ENCODE assay signal across 9 mouse cellular contexts in the genomic region with DNA sequence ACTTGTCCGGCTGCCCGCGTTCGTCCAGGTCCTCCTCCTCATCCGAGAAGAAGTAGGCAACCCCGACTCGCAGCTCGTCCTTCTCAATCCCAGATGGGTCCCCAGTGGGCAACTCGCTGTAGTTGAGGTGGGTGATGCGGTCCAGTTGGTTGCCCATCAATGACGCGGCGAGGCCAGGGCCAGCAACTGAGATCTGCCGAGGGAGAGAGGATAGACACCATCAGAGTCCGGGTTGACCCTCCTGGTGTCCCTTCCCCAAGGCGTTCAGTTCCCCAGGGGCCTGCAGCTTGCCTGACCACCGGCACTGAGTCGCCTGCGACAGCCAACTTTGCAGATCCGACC. TPM values are rescaled to one million over a fixed set of nuclear protein-coding genes. Genes with fewer than 3 reads are reported as not detected.
DNase-seq lines count a peak whose midpoint lies in the region; ATAC-seq and TF ChIP-seq lines count a peak whose summit lies in the region.
"Had no signal": no experiment of that assay in that cellular context is flagged by ENCODE, and none has a peak within 500 bp of the region (broad histone marks: within the 10 kb centered on the region; RNA-seq: fewer than 3 reads in every experiment).

No protein-coding gene starts in this region.

- H3K9me3 ChIP-seq in forebrain, embryonic 10.5 days: no peaks in the 10 kb centered on the region
- H3K9me3 ChIP-seq in intestine, postnatal 0 days (ENCODE audit: control insufficient read depth): no peaks in the 10 kb centered on the region
- no peaks in the 10 kb centered on the region for H3K9me3 ChIP-seq in lung, postnatal 0 days (ENCODE audit: low read length)
- no peaks in the 10 kb centered on the region for H3K9me3 ChIP-seq in stomach, embryonic 15.5 days

- H3K4me1 ChIP-seq in forebrain, embryonic 10.5 days: peaks cover 34% of the 10 kb centered on the region
- H3K4me1 ChIP-seq in intestine, postnatal 0 days (replicated peaks; ENCODE audit: control insufficient read depth, insufficient read depth, low read length): no peaks in the 10 kb centered on the region
- peaks cover 14% of the 10 kb centered on the region; the same call in 1 of the 2 replicates for H3K4me1 ChIP-seq in lung, postnatal 0 days (ENCODE audit: insufficient read depth, low read depth, low read length)
- H3K4me1 ChIP-seq in stomach, embryonic 15.5 days: peaks cover 20% of the 10 kb centered on the region

- peaks cover 64% of the 10 kb centered on the region for H3K27me3 ChIP-seq in forebrain, embryonic 10.5 days (ENCODE audit: poor library complexity, severe bottlenecking)
- H3K27me3 ChIP-seq in intestine, postnatal 0 days (replicated peaks; ENCODE audit: control insufficient read depth, insufficient read depth, low read length): no peaks in the 10 kb centered on the region; the same call in 1 of the 2 replicates
- peaks cover 18% of the 10 kb centered on the region; the same call in 1 of the 2 replicates for H3K27me3 ChIP-seq in lung, postnatal 0 days (replicated peaks; ENCODE audit: insufficient read depth, low read length)
- H3K27me3 ChIP-seq in stomach, embryonic 15.5 days (replicated peaks): peaks cover 14% of the 10 kb centered on the region

- no peaks in the 10 kb centered on the region for H3K36me3 ChIP-seq in forebrain, embryonic 10.5 days (replicated peaks)
- no peaks in the 10 kb centered on the region for H3K36me3 ChIP-seq in intestine, postnatal 0 days (ENCODE audit: control insufficient read depth, insufficient read depth)
- no peaks in the 10 kb centered on the region for H3K36me3 ChIP-seq in lung, postnatal 0 days (ENCODE audit: insufficient read depth, low read length)
- no peaks in the 10 kb centered on the region for H3K36me3 ChIP-seq in stomach, embryonic 15.5 days
- H3K36me3 ChIP-seq: G1E had no signal

- ATAC-seq in intestine, postnatal 0 days: no peak
- no peak for ATAC-seq in lung, postnatal 0 days
- ATAC-seq in stomach, embryonic 15.5 days (ENCODE audit: insufficient read depth, low FRiP score, low read depth): no peak
- no peak for ATAC-seq in erythroblast, adult 5-6 weeks (replicated peaks; ENCODE audit: low FRiP score, poor library complexity, severe bottlenecking)

- no peak overlapping the region for H3K27ac ChIP-seq in gastrocnemius, adult 2 months
- peak overlapping the region; percentile 79 for H3K27ac ChIP-seq in forebrain, embryonic 10.5 days
- 0 out of 2 replicates have a peak overlapping the region, but pooled peaks have one; percentile 87 for H3K27ac ChIP-seq in intestine, postnatal 0 days (ENCODE audit: low read depth, low read length)
- no peak overlapping the region for H3K27ac ChIP-seq in lung, postnatal 0 days (ENCODE audit: low read length)
- H3K27ac ChIP-seq in stomach, embryonic 15.5 days: no peak overlapping the region

- H3K4me2 ChIP-seq in intestine, postnatal 0 days (replicated peaks; ENCODE audit: low read depth): peak overlapping the region; percentile 90
- H3K4me2 ChIP-seq in lung, postnatal 0 days (replicated peaks; ENCODE audit: low read depth, low read length): peak overlapping the region; percentile 79
- peak overlapping the region; percentile 91 for H3K4me2 ChIP-seq in stomach, embryonic 15.5 days

- WGBS in forebrain, embryonic 10.5 days: 1% methylated on average over 20 of the region's 20 CpGs
- WGBS in intestine, postnatal 0 days: 6% methylated on average over 19 of the region's 20 CpGs
- WGBS in lung, postnatal 0 days: 4% methylated on average over 20 of the region's 20 CpGs
- WGBS in stomach, embryonic 15.5 days: 3% methylated on average over 20 of the region's 20 CpGs

- peak overlapping the region; percentile 61 for H3K4me3 ChIP-seq in gastrocnemius, adult 2 months
- H3K4me3 ChIP-seq in forebrain, embryonic 10.5 days: peak overlapping the region; percentile 65
- peak overlapping the region; percentile 60 for H3K4me3 ChIP-seq in intestine, postnatal 0 days (ENCODE audit: low read depth, low read length)
- H3K4me3 ChIP-seq in lung, postnatal 0 days (ENCODE audit: low read depth, low read length): peak overlapping the region; percentile 53
- H3K4me3 ChIP-seq in stomach, embryonic 15.5 days (replicated peaks): peak overlapping the region; percentile 62

- no peak for DNase-seq in gastrocnemius, adult 2 months
- DNase-seq in gastrocnemius, adult 18-20 months (ENCODE audit: low spot score): no peak
- DNase-seq in ES-CJ7 (ENCODE audit: low read depth, low spot score): peak; percentile 2
- DNase-seq in forebrain, embryonic 10.5 days (ENCODE audit: extremely low spot score, low spot score): no peak
- peak; percentile 8 for DNase-seq in lung, postnatal 0 days (ENCODE audit: low spot score)

- H3K9ac ChIP-seq in intestine, postnatal 0 days (ENCODE audit: low read depth, low read length): peak overlapping the region; percentile 63
- no peak overlapping the region for H3K9ac ChIP-seq in lung, postnatal 0 days (replicated peaks; ENCODE audit: low read depth)
- H3K9ac ChIP-seq in stomach, embryonic 15.5 days: no peak overlapping the region

- intact Hi-C loops in gastrocnemius, adult 2 months (cut with DNase I): no loop called here

- no peak for TF ChIP-seq CTCF in gastrocnemius, adult 2 months (IDR thresholded peaks at IDR 0.05)
- no peak for TF ChIP-seq CTCF in intestine, postnatal 0 days (IDR thresholded peaks at IDR 0.05; ENCODE audit: low read depth)
- no peak for TF ChIP-seq CTCF in lung, postnatal 0 days (IDR thresholded peaks at IDR 0.05)

- no peak for TF ChIP-seq EP300 in lung, postnatal 0 days (IDR thresholded peaks at IDR 0.05)

RNA-seq across cellular contexts. Expression of a gene that starts 1.3 kb away (rescaled TPM):
- under 1 TPM in 1 of 2 experiments, not detected in 1; 0.05 TPM for total RNA-seq in gastrocnemius, adult 2 months (2021)
- under 1 TPM; 0.05 to 0.07 TPM for total RNA-seq in gastrocnemius, adult 18-20 months (2021)
- 9.3 and 10.8 TPM in 2 replicates for polyA plus RNA-seq in forebrain, embryonic 10.5 days (2016; fragmentation: Nextera tagmentation; extraction: Ambion mirVana)
- polyA plus RNA-seq in intestine, postnatal 0 days (2015; fragmentation: Nextera tagmentation; extraction: Ambion mirVana): 15.6 and 22.4 TPM in 2 replicates
- 5.9 and 6.2 TPM in 2 replicates for polyA plus RNA-seq in lung, postnatal 0 days (2015; fragmentation: Nextera tagmentation; extraction: Ambion mirVana)
- polyA plus RNA-seq in stomach, embryonic 15.5 days (2015; fragmentation: Nextera tagmentation; extraction: Ambion mirVana): 24.7 and 28.1 TPM in 2 replicates
- total RNA-seq in erythroblast, adult 5-6 weeks (2015; ENCODE audit: low replicate concordance): not detected in 2 replicates
- not detected in 2 replicates for total RNA-seq in erythroblast, adult 5-6 weeks (2017; ENCODE audit: low replicate concordance)
- polyA plus RNA-seq: G1E had no signal

Comparison
In these comparisons a context has a peak if more than half of its experiments do, and no peak if none do; other contexts are left out.
1. DNase-seq: peak in ES-CJ7 (single experiment) and lung, postnatal 0 days (single experiment); none in gastrocnemius, adult 2 months (single experiment), gastrocnemius, adult 18-20 months (single experiment) and forebrain, embryonic 10.5 days (single experiment).
2. H3K27ac ChIP-seq: peak in forebrain, embryonic 10.5 days (single experiment) and intestine, postnatal 0 days (single experiment); none in gastrocnemius, adult 2 months (single experiment), lung, postnatal 0 days (single experiment) and stomach, embryonic 15.5 days (single experiment).
3. Peak in every context shown above with its lines, with median percentiles within 50 percentile points of each other: H3K4me3 ChIP-seq and H3K4me2 ChIP-seq.